Mouse (Mus musculus) C2C12 (cell line): ENCODE measurements around the gene Suv39h2.

Source experiments
- CTCF ChIP-seq: IDR thresholded peaks from one replicate; pipeline ENCODE4 v1.5.1; 2011; ENCODE audit not compliant: control insufficient read depth, insufficient read depth, insufficient read length
- MAX ChIP-seq: IDR thresholded peaks from one replicate; pipeline ENCODE4 v1.6.1; 2011; ENCODE audit warnings: mild to moderate bottlenecking, control low read depth
- MYOD1 ChIP-seq: IDR thresholded peaks from one replicate; pipeline ENCODE4 v1.6.1; 2011; ENCODE audit warnings: low read depth; ENCODE audit not compliant: control insufficient read depth, insufficient read length

DNA sequence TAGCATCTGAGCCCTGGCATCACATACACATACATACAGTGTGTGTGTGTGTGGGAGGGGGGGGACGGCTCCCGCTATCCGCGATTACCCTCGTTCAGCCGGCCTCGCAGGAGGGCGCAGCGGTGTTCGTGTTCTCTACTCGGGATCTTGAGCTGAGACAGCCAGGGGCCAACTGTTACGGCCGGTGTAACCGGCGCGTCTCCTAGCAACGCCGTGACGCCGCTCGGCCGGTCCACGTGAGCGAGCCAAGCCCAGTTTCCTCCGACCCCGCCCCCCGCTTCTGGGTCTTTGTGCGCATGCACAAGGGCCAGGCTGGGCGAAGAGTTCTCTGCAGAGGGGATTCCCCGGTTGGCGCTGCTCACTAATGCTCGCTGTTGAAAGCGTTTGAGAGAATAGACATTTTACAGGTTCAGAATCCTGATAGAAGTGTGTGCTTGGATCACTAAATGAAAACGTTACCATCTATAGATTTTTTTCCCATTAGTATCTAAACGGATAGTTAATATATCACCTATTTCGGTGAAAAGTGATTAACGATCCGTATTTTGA, 55.9 kb downstream of the Suv39h2 start:
- TF ChIP-seq CTCF (no peak), MYOD1 (no peak), MAX (no peak)
